In the genomic region with DNA sequence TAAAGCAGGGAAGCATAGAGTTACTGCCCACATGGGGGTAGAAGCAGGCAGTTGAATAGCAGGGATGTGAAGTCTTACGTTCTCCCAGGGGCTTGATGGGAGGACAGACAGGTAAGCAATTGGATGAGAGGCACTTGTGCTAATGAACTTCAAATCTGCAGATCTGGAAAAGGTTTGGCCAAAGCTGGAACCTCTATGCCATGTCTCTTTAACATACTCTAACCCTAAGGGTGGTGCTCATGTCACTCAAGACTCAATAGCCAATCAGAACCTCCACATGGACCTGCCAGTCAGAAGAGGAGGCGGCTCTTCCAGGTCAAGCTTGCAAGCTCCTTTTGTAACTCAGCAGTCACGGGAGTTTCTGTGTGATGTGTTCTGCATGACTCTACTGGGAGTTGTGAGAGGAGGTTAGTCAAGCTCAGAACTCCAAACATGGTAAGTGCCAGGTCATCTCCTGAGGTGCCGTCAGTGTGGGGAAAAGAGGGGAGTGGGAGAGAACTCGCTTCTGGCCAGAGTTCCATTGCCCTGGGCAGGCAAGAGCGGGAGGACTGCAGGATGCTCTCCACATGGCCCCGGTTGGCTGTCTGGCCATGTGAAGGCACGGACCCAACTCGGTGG, we compare ENCODE assay signal across 8 mouse cellular contexts. TPM values are rescaled to one million over a fixed set of nuclear protein-coding genes. Genes with fewer than 3 reads are reported as not detected.
DNase-seq lines count a peak whose midpoint lies in the region; ATAC-seq lines count a peak whose summit lies in the region.
"Not testable (repeated sequence)": the region's sequence is repeated elsewhere in the genome, so short reads cannot be mapped to it uniquely, and the experiment has no call there.

A gene (plus strand): TSS at position 348 of the 618 bp plus-strand sequence.

- not testable (repeated sequence) for H3K4me1 ChIP-seq in embryonic facial prominence, embryonic 12.5 days; intestine, embryonic 15.5 days (replicated peaks); lung, embryonic 16.5 days (replicated peaks; ENCODE audit: control insufficient read depth, insufficient read depth, low read length)

- DNase-seq in adrenal gland, postnatal 10 days, result peak; percentile 40
- peak; percentile 97 for DNase-seq in heart, adult 11 months
- DNase-seq in left cerebral cortex, adult 11 months (ENCODE audit: low spot score), result peak; percentile 66
- DNase-seq in ovary, postnatal 36 days (ENCODE audit: low spot score), result peak; percentile 13
- peak; percentile 24 for DNase-seq in urinary bladder, adult 2 months (ENCODE audit: low spot score)

- H3K9me3 ChIP-seq in embryonic facial prominence, embryonic 12.5 days; intestine, embryonic 15.5 days; lung, embryonic 16.5 days (ENCODE audit: control insufficient read depth, low read length): not testable (repeated sequence)

- peak within 1 kb of the TSS; percentile 35 for H3K4me3 ChIP-seq in embryonic facial prominence, embryonic 12.5 days
- H3K4me3 ChIP-seq in intestine, embryonic 15.5 days (replicated peaks), result peak within 1 kb of the TSS; percentile 26
- H3K4me3 ChIP-seq in lung, embryonic 16.5 days (ENCODE audit: low read length), result peak within 1 kb of the TSS; percentile 45

- H3K27me3 ChIP-seq in embryonic facial prominence, embryonic 12.5 days; intestine, embryonic 15.5 days (replicated peaks); lung, embryonic 16.5 days (ENCODE audit: control insufficient read depth, insufficient read depth, low read depth, low read length): not testable (repeated sequence)

- H3K4me2 ChIP-seq in embryonic facial prominence, embryonic 12.5 days (replicated peaks), result 0 out of 2 replicates have a peak within 1 kb of the TSS, but pooled peaks have one; percentile 15
- peak within 1 kb of the TSS; percentile 37 for H3K4me2 ChIP-seq in intestine, embryonic 15.5 days (replicated peaks)
- H3K4me2 ChIP-seq in lung, embryonic 16.5 days (ENCODE audit: low read depth, low read length), result 0 out of 2 replicates have a peak within 1 kb of the TSS, but pooled peaks have one; percentile 32

- H3K27ac ChIP-seq in embryonic facial prominence, embryonic 12.5 days; intestine, embryonic 15.5 days; lung, embryonic 16.5 days (ENCODE audit: low read length): not testable (repeated sequence)

- WGBS in embryonic facial prominence, embryonic 12.5 days, result 26% methylated on average over 9 of the region's 9 CpGs
- 27% methylated on average over 9 of the region's 9 CpGs for WGBS in intestine, embryonic 15.5 days
- WGBS in lung, embryonic 16.5 days, result 22% methylated on average over 9 of the region's 9 CpGs

- H3K36me3 ChIP-seq in embryonic facial prominence, embryonic 12.5 days; intestine, embryonic 15.5 days; lung, embryonic 16.5 days (ENCODE audit: control insufficient read depth, insufficient read depth, low read length): not testable (repeated sequence)

- H3K9ac ChIP-seq in embryonic facial prominence, embryonic 12.5 days; intestine, embryonic 15.5 days; lung, embryonic 16.5 days (ENCODE audit: low read length): not testable (repeated sequence)

- ATAC-seq in embryonic facial prominence, embryonic 12.5 days (ENCODE audit: insufficient number of reproducible peaks, insufficient read depth, low FRiP score, low TSS enrichment); intestine, embryonic 15.5 days; lung, embryonic 16.5 days (ENCODE audit: low read depth): not testable (repeated sequence)

RNA-seq across cellular contexts. Expression of the gene that starts here (rescaled TPM):
- total RNA-seq in adrenal gland, postnatal 10 days (2021), result 10 to 100 TPM; 21.0 to 32.0 TPM
- 11.9 and 14.3 TPM in 2 replicates for polyA plus RNA-seq in embryonic facial prominence, embryonic 12.5 days (2016; fragmentation: Nextera tagmentation; extraction: Ambion mirVana)
- 4.2 and 5.3 TPM in 2 replicates for polyA plus RNA-seq in intestine, embryonic 15.5 days (2015; fragmentation: Nextera tagmentation; extraction: Ambion mirVana)
- polyA plus RNA-seq in lung, embryonic 16.5 days (2015; fragmentation: Nextera tagmentation; extraction: Ambion mirVana), result 11.9 and 13.4 TPM in 2 replicates
- polyA plus RNA-seq in urinary bladder, adult 2 months (2012; rRNA removed), result 11.1 and 14.1 TPM in 2 replicates

Comparison
In these comparisons a context has a peak if more than half of its experiments do, and no peak if none do; other contexts are left out.
1. DNase-seq: peak in every context shown above with its lines; median percentile 97 in heart, adult 11 months; 66 in left cerebral cortex, adult 11 months; 40 in adrenal gland, postnatal 10 days; 24 in urinary bladder, adult 2 months; 13 in ovary, postnatal 36 days.